Mouse (Mus musculus) lung, adult 18-20 months (tissue): ENCODE measurements around the gene Polg.

Source experiments
- DNase-seq, 2 experiments: peaks; one replicate each; pipeline ENCODE4 v3.0.0; 2022; ENCODE audit warnings: mixed read lengths in 2 of 2

The Polg gene

DNA sequence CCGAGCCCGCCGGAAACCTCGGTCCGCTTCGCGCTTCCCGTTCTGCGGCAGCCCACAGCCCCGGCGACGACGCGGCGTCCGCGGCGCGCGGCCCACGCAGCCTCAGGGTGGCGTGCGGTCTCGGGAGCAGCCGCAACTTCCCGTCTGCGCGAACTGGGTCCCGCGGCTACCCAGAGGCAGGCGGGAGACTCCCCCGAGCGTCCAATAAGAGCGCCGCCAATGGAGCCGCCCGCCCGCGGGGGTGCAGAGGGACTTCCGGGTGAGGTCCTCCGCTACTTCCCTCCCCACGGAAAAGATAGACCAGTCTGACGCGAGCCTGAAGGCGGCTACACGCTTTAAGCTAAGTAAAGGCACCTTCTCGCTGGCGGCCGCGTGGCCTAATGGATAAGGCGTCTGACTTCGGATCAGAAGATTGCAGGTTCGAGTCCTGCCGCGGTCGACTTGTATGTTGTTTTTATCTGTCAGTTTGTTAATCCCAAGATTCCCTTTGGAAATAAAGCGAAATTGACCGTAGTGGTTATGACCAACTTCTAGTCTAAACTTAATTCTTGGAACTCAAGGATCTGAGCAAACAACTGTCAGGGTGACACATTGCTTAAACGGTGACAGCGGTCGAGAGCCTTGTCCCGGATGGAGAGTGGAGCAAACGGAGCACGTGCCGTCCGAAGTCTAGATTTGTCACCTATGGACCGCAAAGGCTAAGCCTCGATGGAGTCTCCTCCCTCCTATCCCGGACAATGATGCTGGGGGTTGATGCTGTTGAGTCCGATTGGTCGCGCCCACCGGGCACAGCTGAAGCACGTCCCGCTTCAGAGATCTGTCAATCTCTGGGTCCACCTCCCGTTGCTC, at the start of gene Polg:
Gene Polg (minus strand): TSS at position 310 of the 849 bp plus-strand sequence.
- DNase-seq = peak; percentile 98 to 99

DNA sequence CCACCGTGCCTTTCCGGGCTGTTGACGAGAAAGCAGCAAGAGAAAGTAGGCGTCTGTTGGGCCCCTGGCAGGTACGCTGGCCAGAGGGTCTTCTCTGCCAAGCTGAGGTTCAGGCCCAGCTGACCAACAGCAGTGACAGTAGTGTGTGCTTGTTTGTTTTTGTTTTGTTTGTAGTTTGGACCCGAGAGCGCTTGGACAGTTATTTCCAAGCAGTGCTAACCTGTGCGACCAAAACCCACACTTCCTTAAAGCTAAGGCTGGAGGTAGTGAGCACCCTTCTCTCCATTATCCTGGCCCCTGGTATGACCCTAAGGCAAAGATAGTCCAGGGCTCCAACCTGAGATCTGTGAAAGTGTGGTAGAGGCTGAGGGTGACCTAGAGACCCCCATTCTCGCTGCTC, 49.7 kb upstream of the Polg start:
- no peak for DNase-seq

DNA sequence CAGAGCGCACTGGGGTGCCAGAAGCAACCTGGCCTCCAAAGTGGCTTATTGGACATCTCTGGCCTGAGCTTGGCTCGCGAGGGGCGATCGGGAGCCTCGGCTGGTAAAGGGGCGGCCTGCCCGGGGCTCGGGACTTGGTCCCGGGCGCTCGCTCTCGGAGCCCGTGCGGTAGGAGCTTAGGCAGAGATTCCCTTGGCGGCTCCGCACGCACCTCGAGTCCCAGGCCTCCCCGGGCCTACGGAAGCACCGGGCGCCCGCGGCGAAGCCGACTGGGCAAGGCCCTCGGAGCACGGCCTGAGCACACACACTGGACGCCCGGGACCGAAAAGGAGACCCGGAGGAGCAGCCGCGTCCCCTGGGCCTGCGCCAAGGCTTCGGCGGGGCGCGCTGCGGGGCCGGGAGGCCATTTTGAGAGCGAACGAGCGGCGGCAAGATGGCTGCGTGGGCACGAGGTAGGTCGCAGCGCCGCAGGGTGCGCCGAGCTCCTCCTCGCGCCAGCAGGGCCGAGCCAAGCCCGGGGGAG, 49.1 kb upstream of the Polg start:
- DNase-seq = no peak

DNA sequence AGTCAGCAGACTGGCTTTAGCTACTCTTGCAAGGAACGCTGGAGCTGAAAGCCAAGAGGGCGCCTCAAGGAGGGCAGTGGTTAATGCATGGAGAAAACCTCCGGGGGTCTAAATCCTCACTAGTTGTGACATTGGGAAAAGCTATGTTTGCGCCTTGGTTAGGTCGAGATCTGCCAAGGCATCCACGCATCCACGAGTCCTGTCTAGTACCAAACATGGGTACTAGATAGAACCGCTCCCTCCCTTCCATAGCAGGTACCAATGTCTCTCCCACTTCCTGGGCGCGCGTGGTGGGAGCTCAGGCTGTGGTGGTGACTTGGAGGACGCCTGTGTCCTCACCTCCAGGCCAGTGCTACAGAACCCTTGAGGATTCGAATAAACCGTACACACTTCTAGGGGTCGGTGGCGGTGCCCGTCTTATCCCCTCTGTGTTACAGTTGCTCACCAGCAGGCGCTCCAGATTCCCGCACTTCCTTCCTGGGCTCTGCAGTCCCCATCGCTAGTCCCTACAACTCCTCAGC, 48.3 kb upstream of the Polg start:
- no peak for DNase-seq

DNA sequence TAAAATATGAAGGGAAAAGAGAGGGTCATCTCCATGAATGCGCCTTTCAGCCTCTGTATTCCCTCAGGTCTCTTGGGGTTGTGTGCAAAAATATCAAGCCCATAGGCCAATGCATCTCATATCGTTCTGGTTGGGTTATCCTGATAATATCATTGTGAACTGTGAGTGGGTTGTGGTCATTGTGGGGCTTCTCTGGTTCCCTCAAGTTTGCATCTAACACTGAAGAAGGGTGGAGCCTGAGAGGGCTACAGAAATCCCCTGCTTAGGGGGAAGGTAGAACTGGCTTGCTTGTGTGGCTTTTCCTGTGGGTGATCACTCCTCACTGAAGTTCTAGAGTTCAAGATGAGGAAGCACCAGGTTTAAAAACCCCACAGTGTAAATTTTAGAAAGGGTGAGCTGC, 47.3 kb upstream of the Polg start:
- no peak for DNase-seq

DNA sequence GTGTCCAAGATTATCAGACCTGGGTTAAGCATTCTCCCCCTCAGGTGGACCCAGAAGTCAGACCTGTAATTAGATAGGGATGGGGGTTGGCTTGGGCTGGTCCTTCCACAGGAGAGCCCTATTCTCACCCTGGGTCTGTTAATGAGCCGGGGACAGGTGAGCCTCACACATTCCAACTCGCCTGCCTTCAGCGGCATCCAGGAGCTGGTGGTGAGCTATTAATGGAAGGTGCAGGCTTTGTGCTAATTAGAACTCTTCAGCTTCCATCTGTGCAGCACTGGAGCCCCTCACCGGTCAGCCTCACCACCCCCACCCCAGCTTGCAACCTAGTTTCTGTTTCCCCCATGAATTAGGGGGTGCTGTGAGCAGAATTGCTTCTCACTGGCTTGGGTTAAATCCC, 46.3 kb upstream of the Polg start:
- no peak for DNase-seq

DNA sequence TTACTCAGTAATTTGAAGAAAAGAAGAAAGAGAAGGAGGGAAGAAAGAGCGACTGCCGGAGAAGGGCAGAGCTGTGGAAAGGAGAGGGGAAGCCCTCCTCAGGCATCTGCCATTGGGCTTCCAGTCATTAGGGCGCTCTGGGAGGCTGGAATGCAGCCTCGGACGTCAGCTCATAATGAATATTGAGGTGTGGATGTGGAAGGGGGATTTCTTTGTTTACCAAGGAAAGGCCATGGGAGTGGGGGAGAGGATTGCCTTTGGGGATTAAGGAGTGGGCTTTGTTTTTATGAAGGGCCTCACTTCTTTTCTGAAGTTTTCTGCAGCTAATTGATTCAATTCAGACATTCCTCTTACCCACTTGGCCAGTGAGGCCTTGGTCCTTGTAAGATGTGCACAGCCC, 45.5 kb upstream of the Polg start:
- DNase-seq = no peak

DNA sequence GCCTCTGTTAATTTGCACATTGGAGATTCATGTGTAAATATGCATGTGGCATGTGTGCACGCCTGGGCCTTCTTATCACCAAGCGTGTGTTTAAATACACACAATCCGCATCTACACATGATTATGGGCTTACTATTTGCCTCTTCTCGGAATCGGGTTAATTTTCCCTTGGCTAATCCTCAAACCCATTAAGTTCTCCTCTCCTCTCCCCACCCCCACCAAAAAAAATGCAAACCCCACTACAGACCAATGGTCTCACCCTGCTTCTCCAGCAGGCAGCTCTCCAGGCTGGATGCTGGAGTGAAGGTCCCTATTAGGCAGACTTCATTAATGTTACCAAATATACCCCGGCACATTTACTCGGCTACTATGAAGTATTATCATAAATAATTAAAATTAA, 45.0 kb upstream of the Polg start:
- no peak for DNase-seq

DNA sequence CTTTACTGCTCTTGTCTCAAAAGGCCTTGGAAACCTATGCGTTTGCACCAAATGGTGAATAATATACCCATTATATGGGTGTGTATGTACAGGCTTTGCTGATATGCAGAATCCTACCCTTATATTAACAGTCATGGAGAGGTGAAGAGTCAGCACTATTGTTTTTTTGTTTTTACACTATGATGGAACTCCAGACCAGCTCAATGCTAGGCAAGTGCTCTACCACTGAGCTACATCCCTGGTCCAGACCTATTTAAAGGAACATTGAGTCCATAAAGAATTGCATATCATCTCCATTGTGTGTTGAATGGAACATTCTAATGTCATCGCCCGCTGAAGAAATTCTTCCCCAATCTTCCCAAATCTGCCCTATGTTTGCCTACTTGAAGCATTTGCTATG, 44.5 kb upstream of the Polg start:
- DNase-seq = no peak

DNA sequence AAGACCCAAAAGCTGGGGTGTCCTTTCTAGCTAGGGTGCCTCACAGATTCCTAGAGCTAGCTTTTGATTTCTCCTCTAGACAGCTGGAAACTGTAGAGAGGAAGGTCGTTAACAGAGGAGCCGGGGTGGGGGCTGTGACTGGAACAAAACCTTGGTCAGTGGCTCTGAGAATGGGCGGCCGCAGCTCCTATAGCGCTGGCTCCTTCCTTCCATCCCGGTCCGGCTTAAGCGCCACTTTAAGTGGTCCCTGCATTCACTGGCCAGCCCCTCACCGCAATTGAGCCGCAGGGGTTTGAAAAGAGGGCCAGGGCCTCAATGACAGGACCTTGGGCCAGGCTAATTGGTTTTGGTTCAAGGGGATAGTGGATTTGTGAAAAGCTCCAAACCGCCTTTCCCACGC, 43.5 kb upstream of the Polg start:
- DNase-seq = no peak

DNA sequence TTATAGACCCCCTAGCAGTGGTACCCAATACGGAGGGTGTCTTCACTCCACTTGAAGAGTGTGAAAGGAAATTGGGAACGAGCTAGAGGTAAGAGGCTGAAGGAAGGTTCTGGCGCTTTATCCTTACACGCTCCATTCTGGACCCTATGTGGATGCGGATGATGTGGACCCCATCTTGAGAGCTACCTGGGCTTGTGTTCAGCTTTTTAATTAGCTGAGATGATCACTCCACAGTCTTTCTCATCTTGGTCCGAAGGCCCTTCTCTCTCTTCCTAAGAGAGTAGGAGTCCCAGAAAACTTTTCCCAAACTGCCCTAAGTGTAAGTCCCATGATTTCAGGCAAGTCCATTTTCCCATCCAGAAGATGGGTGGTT, 43.1 kb upstream of the Polg start:
- DNase-seq = no peak

DNA sequence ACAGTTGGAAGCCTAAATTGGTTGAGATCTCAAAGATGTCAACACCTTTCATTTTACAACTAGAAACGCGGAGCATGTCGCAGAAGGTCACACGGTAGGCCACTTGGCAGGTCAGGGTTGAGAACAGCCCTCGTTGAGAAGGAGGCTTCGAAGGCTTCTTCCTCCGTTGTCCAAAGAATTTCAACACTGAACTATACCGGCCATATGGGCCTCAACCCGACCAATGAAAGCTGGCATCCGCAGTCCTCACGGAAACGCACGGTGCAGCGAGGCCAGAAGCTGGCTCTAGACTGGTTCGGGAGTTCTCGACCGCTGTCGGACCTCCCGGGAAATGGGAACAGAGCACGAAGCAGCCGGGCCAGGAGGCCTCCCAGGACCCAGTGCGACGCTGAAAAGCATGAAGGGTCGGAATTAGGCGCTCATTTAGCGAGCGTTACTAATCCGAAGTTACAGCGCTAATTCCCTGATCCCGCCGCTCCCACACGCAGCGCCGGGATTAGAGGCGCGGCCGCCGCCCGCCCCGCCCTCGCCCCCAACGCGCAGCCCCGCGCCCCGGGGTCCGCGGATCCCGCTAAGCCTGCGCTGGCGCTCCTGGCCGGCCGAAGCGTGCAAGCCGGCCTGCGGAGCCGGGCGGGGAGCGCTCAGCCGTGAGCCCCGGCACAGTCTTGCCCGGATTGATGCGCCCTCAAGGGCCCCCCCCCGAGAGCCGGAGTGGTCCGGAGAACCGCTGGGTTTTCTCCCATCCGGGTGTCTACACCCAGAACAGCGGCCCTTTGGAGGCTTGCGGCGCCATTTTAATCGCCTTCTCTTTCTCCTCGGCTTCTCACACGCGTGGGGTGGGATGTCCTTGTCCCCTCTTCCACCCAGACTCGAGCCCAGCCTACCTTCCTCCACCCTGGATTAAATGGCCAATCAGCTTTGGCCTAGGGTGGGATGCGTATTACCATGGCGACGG, 42.4 kb upstream of the Polg start:
- no peak for DNase-seq

DNA sequence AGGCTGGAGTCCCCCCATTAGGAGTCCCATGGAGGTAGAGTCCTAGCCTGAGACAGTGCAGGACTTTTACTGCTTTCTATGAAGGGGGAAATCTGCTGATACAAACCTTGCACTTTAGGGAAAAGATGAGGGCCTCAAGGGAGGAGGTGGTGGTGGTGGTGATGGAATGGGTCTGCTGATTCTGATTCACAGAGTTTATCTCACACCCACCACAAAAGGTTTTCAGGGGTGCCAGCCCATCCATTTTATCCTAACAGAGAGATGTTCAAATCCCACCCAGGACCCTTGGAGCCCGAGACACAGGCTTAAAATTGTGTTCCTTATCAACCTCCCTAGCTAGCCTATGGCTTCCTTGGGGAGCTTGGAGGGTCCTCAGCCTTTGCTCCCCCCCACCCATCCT, 41.6 kb upstream of the Polg start:
- no peak for DNase-seq

DNA sequence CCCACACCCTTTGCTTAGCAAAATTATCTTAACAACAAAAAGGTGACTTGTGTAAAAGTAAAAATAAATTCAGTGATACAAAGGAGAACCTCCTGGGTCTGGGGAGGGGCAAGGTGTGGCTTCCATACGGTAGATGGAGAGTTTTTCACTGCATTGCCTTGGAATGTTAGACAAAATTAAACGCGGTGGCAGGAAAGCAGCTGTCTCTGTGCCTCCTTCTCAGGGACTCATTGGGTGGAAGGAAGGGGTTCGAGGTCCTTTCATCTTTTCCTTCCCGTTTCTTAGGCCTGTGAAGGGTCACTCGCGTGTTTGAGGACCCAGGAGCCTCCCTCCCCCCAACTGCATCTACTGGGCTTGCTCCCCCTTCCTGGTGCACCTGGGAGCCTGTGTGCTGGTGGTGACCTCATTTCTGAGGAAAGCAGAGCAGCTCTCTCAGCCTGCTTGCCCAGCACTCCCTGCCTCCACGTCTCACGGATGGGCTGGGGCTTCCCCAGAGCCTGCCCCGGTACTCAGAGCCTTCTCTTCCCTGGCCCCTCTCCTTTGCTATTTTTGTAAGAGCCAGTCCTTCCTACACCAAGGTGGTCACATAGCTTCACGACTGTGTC, 41.0 kb upstream of the Polg start:
- DNase-seq = no peak

DNA sequence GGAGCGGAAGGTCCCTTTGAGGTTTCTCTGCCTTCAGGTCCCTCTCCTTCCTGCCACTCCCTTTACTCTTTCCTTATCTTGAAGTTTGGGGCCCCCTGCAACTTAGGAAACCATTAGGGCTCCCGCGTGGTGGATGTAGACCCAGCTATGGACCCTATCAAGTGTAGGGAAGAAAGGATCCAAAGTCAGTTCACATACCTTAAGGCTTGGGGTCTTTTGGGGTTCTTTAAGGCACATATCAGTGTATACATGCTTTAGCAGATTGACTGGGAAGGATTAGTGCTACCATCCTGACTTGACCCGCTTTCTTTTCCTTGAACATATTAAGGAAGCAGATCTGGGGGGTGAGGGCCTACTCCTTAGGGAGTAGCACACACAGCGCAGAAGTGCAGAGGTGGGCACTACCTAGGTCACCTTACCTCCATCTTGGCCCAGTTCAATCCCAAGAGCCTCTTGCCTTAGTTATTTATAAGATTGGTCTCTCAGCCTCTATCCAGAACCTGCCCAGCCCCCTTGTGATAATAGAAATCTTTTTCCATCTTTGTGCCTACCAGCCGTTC, 40.4 kb upstream of the Polg start:
- no peak for DNase-seq

DNA sequence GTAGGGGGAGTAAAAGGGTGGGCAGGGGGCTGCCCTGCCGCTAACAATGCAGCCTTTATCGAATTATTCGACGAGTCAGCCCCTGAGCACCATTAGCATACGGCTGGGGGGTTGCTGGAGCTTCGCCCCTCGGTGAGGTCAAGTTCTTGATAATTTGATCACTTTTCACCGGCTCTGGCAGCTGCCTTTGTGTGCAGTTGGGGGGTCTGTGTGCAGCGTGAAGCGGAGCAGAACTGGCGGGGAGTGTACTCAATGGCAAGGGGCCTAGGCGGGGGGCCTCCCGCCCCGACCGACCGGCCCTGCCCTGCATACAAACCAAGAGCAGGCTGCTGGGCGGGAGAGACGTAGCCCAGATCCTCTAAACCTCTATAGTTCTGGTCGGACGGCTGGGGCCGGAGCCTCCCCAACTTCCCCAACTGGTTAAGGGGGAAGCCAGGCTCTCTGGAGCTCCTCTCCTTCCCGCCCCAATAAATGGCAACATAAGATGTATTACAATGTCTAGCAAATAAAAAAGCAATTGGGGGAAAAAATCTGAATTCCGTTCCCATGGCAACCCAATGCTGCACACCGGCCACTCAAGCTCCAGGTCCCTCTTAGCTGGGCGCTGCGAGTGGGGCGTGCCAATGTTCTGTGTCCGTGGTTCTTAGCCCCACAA, 39.8 kb upstream of the Polg start:
- DNase-seq = no peak

DNA sequence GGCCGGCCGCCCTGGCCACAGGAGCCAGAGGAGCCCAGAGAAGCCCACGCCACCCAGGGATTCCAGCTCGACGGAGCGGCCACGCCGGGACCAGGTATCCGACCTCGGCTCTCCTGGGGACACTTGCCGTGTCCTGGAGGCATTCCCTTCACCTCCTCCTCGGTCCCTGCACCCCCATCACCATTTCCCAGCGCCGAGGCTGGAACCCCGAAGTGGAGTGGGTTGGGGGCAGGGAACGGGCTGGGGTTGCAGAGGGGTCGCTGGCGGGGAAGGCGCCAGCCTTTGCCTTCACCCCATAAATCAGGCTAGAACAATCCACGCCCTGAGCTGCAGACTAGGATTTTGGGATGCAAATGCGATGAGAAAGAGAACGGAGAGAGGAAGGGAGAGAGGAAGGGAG, 39.2 kb upstream of the Polg start:
- DNase-seq = no peak

DNA sequence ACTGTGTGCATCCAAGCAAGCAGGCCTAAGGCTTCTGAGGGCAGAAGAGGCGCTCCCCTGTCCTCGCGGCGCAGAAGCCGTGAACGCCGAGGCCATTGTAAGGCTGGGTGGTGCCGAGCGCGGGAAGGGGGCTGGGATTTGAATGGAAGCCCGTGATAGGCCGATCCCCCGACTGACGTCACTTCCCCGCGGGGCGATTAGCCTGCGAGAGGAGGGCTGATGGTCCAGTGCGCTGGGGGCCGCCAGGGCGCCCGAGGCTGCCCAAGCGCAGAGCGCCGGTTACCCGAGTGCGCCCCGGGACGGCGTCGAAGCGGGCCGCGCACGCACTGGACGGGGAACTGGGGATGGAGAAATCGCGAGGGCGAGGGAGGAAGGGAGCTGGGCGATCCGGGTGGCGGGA, 38.6 kb upstream of the Polg start:
- DNase-seq = no peak

DNA sequence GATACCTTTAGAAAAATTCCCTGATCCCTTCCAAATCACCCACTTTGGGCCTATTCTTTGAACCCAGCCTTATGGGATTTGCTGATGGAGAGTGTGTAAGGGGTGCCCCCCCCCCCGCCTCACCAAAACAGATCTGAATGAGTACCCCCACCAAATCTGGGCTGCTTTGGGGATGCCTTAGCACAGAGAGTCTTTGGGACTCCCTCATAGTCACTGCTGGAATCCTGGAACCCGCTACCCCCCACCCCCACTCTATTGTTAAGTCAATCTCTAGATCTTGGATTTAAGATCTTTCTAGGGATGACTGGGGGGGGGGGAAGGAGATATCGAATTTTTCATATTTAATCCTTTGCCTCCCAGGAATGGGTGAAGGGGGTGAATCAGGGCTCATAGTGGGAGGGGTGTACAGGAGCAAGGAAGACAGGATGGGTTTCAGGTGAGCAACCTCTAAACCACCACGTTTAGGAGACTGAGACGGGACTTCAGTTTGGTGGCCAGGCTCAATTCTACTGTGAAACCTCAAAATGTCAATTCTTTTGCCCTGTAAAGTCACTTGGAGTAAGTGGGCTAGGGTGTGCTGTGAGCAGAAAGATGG, 37.6 kb upstream of the Polg start:
- no peak for DNase-seq

DNA sequence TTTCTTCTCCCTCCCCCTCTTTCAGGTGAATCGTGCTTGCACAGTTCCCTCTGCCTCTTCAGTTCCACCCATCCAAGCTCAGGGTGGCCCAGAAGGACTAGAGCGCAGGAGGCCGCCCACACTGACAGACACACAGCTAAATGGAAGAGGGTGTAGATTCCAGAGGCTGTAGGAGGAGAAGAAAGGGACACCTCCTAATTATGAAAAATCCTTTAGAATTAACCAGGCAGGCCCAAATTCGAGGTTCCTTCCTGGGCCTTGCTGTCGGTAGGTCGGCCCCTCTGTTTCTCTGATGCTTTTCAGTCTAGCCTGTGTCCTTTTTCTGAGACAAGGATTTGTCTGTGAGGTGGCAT, 36.9 kb upstream of the Polg start:
- no peak for DNase-seq

DNA sequence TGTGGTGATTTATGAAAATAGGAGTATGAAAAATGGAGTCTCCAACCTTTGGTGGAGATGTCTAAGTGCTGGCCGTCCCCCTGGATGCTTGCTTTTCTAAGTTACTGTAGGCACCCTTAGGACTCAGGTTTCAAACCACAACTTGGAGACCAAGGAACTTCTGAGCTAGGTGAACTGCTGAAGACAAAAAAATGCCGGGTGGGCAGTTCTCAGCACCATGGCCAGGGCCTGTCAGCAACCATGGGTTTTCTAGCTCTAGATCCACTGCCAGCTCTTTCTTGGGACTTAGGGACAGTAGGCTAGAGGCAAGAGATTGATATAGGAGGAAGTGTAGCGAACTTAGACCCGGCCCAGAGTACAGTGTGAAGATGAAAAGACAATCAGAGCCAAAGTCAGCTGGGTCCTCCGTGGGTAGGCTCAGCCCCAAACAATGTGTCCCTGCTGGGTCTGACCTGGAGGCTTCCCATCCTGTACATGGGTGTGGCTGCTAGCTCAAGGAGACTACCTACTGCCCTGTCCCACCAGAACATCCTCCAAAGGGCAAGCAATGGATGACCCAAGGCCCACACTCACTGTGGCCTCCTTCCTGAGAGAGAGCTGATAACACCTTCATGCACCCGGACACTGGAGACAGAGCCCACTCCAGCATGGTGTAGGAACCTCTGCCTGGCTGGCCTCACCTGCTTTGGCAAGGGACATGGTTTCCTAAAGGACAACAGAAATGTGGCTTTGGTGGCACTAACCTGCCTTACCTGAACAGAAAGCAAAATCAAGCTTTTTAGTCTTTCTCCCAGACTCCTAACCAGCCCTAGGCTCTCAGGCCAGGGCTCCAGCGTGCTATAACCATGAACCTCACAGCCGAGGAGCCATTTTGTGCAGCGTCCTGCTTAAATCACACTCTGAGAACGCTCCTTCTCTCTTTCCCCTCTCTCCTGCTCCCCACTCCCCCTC, 36.3 kb upstream of the Polg start:
- DNase-seq = no peak
